Mouse (Mus musculus): ENCODE results near the gene Serpinh1. TPM values are rescaled to one million over a fixed set of nuclear protein-coding genes. Genes with fewer than 3 reads are reported as not detected.

Gene Serpinh1
- total RNA-seq, 2 experiments from 2014 or later = 378 to 449 TPM

GRCm38 (mm10) chr7:99340736-99341135 is 12.3 kb downstream of the Serpinh1 start:
- intact Hi-C loops (cut with DNase I) = no loop called here
- DNase-seq (ENCODE audit: low spot score) = no peak

DNA sequence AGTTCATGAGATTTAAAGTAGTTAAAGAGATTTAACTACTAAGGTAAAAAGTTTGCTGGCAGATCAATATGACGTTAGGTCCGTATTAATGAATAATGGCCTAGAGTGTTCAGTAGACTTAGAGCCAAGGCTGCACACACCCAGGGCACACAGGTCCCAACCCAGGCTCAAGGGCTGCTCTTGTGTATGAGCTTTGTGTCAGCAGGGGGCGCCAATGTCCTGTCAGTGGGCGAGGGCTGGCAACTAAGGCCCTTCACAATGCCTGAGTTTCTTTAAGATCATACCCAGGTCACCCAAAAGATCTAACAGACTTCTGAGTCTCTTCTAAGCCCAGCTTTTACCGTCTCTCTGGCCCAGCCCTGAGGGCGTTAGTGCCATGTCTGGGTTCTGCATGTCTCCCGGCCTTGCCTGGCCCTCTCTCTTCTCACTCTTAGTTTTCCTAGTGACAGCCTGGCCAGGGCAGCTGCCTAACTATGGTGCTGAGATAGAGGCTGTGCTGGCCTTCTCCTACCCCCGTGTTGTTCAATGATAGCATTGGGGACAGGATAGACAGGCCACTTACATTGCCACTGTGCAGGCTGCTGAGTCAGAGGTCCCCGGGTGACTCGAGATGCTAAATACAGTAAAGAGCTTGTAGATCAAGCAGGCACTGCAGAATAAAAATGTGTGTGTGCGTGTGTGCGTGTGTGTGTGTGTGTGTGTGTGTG is 20.1 kb downstream of the Serpinh1 start:
- intact Hi-C loops (cut with DNase I) = loop anchor here (1.0 to 2.0 kb wide), 2 partner anchors 32 to 118 kb away; no protein-coding TSS in a partner anchor
- peak; percentile 65 for DNase-seq (ENCODE audit: low spot score)

DNA sequence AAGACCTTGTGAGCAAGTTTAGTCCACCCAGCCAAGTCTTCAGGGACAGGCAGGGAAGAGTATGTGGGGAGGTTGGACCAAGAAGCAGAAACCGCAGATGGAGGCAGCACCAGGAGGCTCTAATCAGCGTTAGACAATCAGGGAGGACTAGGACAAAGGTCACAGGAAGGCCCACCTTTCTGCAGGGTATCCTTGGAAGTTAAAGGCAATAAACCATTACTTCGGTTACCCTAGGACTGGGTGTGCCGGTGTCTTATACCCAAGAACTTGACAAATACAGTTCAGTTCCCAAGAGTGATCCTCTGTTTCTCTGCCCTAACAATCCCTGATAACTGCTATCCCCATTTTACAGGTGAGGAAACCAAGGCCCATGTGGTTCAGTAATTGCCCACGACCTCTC is 23.0 kb downstream of the Serpinh1 start:
- intact Hi-C loops (cut with DNase I) = no loop called here

GRCm38 (mm10) chr7:99328847-99329246 is 24.2 kb downstream of the Serpinh1 start:
- intact Hi-C loops (cut with DNase I) = no loop called here
- DNase-seq (ENCODE audit: low spot score) = no peak

More for the DNA sequence above, 23.0 kb downstream of the Serpinh1 start:
- DNase-seq (ENCODE audit: low spot score) = no peak

DNA sequence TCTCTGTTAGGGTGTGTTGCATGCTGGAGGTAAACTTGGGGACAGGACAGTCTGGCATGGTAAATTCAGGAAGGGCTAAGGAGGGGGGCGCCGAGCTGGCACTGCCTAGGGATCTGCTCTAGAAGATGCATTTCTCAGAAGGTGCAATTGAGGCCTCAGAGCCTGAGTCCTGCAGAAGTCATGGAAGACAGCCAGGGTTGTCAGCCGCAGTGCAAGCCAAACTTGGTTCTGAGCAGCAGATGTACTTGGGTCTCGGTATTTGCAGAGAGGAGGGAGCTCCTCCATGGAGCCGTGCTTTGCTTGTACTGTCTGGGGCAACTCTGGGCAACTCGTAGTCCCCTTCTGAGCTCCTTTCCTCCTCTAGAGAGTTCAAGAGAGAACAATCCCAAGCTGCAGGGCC is 26.9 kb downstream of the Serpinh1 start:
- intact Hi-C loops (cut with DNase I) = no loop called here
- no peak for DNase-seq (ENCODE audit: low spot score)

DNA sequence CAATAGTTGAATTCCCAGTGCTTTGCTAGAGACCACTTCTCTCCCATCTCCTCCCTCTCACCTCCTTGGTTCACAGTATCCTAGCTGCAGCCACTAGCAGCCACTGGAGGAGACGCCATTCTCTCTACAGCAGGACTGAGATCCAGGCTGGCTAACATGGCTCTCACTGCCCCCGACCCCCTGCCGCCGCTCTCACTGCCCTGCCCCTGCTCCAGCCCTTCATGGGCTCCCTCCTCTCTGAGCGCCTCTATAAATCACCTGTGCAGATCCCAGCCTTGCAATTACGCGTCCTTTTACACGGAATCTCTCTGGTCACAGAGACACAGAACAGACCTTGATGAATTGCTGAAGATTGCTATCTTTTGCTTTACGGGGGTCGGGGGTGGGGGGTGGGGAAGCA is 28.2 kb downstream of the Serpinh1 start:
- intact Hi-C loops (cut with DNase I) = no loop called here
- no peak for DNase-seq (ENCODE audit: low spot score)

DNA sequence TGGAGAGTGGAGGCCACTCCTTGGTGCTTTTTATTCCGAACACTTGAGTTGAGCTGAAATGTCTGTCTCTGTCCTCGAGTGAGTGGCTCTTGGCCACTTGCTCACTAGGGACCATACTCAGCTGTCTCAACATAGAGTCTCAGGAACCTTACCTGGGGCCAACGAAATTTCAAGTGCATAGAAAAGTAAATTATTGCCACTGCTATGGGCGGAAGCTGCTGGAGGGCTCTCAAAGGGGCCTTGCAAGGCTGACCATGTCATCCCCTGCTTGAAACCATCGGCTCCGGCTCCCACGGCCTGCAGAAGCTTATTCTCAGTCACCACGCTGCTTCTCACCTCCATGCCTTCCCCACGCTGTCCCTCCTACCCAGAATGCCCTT is 29.7 kb downstream of the Serpinh1 start:
- intact Hi-C loops (cut with DNase I) = no loop called here

GRCm38 (mm10) chr7:99322691-99323320 is 30.2 kb downstream of the Serpinh1 start:
- DNase-seq (ENCODE audit: low spot score) = peak; percentile 17
- intact Hi-C loops (cut with DNase I) = no loop called here

More for the DNA sequence above, 29.7 kb downstream of the Serpinh1 start:
- DNase-seq (ENCODE audit: low spot score) = no peak

- no peak for DNase-seq (ENCODE audit: low spot score)
- intact Hi-C loops (cut with DNase I) = no loop called here
These were observed 32.5 kb downstream of the Serpinh1 start for GRCm38 (mm10) chr7:99320524-99320923.

DNA sequence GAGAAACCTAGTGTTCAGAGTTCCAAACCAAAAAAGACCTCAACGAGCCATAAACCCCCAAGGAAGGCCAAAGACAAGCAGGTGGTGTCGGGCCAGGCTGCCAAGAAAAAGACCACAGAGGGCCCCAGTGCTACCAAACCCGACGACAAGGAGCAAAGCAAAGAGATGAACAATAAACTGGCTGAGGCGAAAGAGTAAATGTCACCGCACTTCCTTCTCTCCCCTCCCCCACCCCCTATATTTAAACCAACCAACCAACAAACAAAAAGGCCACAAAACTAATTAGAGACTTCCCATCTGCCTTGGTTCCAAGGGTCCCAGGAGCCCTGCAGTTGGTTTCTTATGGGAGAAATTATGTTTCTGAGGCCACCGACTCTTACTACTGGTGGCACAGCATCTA is 35.6 kb downstream of the Serpinh1 start:
- DNase-seq (ENCODE audit: low spot score) = no peak
- intact Hi-C loops (cut with DNase I) = no loop called here

GRCm38 (mm10) chr7:99316207-99316606 is 36.8 kb downstream of the Serpinh1 start:
- DNase-seq (ENCODE audit: low spot score) = no peak
- intact Hi-C loops (cut with DNase I) = no loop called here

DNA sequence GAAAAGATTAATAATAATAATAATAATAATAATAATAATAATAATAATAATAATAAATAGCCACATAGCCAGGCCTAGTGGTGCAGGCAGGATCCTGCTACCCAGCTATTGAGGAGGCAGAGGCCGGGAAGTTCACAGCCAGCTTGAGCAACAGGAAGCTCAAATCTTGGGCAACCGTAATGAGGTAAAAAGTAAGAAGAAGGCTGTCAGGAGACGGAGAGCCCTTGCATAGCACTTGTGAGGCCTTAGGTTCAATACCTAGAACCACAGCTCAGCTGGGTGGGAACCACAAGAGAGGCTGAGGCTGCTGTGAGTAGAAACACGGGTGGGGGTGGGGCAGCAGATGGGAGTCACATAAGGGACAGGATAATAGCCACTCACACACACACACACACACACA is 38.5 kb downstream of the Serpinh1 start:
- intact Hi-C loops (cut with DNase I) = no loop called here
- no peak for DNase-seq (ENCODE audit: low spot score)

DNA sequence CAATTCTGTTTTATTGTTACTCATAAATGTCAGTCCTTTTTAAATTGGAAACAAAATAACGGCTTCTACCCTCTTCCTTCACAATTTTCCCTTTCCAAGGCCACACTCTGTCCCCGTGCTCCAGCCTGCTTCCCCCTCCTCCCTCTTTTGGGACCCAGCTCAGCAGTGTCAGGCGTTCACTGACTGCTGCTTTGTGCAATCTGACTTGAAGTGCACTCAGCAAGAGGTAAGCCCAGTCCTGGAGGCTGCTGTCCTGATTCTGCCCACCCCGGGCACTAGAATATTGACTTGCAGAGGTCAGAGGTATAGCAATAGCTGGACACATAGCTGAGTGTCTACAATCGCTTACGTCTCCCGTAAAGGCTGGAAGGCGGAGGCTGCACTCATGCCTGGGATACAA is 39.8 kb downstream of the Serpinh1 start:
- DNase-seq (ENCODE audit: low spot score) = no peak
- intact Hi-C loops (cut with DNase I) = no loop called here

- intact Hi-C loops (cut with DNase I) = no loop called here
- DNase-seq (ENCODE audit: low spot score) = no peak
These were observed 40.3 kb downstream of the Serpinh1 start for GRCm38 (mm10) chr7:99312671-99313143.

- intact Hi-C loops (cut with DNase I) = no loop called here
- DNase-seq (ENCODE audit: low spot score) = no peak
These were observed 41.0 kb downstream of the Serpinh1 start for GRCm38 (mm10) chr7:99312058-99312457.

GRCm38 (mm10) chr7:99311433-99311832 is 41.6 kb downstream of the Serpinh1 start:
- intact Hi-C loops (cut with DNase I) = no loop called here
- no peak for DNase-seq (ENCODE audit: low spot score)

DNA sequence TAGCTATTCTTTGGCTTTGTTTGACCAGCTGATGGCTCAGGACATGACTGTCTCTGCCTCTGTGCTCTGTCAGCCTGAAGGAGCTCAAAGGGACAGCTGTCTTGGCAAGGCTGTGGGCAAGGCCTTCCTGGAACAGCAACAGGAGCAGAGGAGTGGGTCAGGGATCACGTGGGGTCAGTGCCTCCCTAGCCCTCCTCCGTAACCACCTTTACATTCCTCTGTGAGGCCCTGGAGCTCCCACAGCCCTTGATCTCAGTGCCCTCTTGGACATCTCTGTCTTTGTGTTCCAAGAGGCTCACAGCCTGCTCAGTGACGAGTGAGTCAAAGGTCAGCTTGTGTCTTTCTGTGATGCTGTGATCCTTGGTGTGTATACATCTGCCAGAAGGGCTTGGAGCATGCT is 46.4 kb downstream of the Serpinh1 start:
- no peak for DNase-seq (ENCODE audit: low spot score)
- intact Hi-C loops (cut with DNase I) = no loop called here

DNA sequence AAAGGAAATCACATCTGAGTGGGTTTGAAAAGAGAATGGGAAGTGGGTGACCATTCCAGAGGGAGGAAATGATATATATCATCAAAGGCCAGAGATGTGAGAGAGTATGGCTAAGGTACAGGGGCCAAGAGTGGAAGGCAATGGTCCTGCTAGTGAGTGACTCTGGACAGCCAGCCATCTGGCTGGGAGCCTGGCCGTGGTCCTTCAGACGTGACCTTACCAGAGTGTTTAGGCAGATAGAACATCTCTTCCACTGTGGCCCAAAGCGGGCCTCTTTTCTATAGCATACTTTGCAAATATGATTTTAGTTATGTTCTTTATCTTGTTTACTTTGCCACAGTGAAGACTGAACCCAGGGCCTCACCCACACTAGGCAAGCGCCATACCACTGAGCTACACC is 47.4 kb downstream of the Serpinh1 start:
- intact Hi-C loops (cut with DNase I) = no loop called here
- DNase-seq (ENCODE audit: low spot score) = no peak

GRCm38 (mm10) chr7:99304949-99305372 is 48.1 kb downstream of the Serpinh1 start:
- intact Hi-C loops (cut with DNase I) = no loop called here
- DNase-seq (ENCODE audit: low spot score) = peak; percentile 72

DNA sequence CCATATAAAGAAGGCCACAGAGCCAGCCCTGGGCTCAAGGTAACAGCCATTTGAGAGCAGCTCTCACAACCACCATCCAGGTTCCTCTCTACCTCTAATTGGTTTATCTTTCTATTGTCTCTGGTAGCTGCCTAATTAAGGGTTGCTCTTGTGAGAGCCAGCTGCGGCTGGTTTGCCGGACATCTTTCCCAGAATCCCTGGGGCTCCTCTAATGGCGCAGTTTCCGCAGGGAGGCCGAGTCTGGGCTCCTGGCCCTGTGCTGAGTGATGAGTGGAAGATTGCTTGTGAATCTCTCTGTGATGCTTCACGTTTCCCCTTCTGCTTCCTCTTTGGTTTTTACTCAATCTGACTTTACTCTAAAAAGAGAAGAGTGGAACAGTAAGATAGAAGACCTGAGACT is 49.0 kb downstream of the Serpinh1 start:
- intact Hi-C loops (cut with DNase I) = no loop called here
- no peak for DNase-seq (ENCODE audit: low spot score)

DNA sequence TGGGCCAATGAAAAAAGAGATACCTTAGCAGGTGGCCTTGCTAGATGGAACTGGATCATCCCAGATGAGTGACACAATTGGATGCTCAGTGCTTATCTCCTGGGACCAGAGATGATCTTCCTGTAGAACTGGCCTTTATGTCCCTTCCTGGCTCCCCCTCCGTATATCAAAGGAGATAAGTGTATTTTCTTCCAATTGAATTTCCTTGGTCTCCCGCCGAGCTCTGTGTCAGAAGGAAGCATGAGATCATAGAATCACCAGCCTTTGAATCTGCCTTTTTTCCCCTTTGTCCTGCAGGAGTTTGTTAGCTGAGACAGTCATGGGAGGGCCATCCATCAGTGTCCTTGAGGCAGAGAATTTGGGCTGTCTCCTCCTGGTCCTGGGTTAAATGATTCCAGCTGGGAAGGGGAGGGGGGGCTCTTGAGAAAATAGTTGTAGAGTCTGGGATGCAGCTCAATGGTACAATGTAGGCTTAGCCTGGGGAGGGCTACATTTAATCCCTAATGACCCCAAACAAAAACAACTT is 52.3 kb downstream of the Serpinh1 start:
- DNase-seq (ENCODE audit: low spot score) = no peak
- intact Hi-C loops (cut with DNase I) = no loop called here
